Mouse (Mus musculus) stomach, postnatal 0 days (tissue): Measurements from ENCODE around the gene Ip6k1.

Experiments used
- CTCF ChIP-seq: IDR thresholded peaks from 2 replicates; pipeline ENCODE4 v1.5.1; 2016; ENCODE audit warnings: antibody characterized with exemption, low read depth, mild to moderate bottlenecking, moderate library complexity
- EP300 ChIP-seq: optimal IDR thresholded peaks from 2 replicates; pipeline ENCODE3; 2016; ENCODE audit warnings: antibody characterized with exemption

GRCm38 (mm10) chr9:108047601-108048565, 45.6 kb downstream of the Ip6k1 start:
- TF ChIP-seq CTCF (no peak), EP300 (no peak)
